Mouse (Mus musculus) right cerebral cortex, adult 2 months (tissue): Measurements from ENCODE around the gene Pip5k1b.

Source experiments
- DNase-seq, 2 experiments: peaks; one replicate each; pipeline ENCODE4 v3.0.0; 2021 to 2022; ENCODE audit warnings: low spot score in 2 of 2

Pip5k1b gene

GRCm38 (mm10) chr19:24416975-24417658, 138.6 kb downstream of the Pip5k1b start:
- no peak for DNase-seq

GRCm38 (mm10) chr19:24415778-24416621, 139.7 kb downstream of the Pip5k1b start:
- no peak for DNase-seq

GRCm38 (mm10) chr19:24408863-24409564, 146.7 kb downstream of the Pip5k1b start:
- no peak for DNase-seq

- DNase-seq: no peak
Observed at GRCm38 (mm10) chr19:24404716-24405115, 151.0 kb downstream of the Pip5k1b start.

GRCm38 (mm10) chr19:24403245-24403644, 152.4 kb downstream of the Pip5k1b start:
- DNase-seq: peak in 1 of 2 experiments; percentile 10

GRCm38 (mm10) chr19:24393920-24394319, 161.8 kb downstream of the Pip5k1b start:
- DNase-seq: no peak

GRCm38 (mm10) chr19:24391519-24392251, 164.0 kb downstream of the Pip5k1b start:
- no peak for DNase-seq

GRCm38 (mm10) chr19:24386956-24387865, 168.5 kb downstream of the Pip5k1b start:
- peak; percentile 17 to 29 for DNase-seq

- no peak for DNase-seq
Observed at GRCm38 (mm10) chr19:24378470-24378869, 177.2 kb downstream of the Pip5k1b start.

- peak in 1 of 2 experiments; percentile 27 for DNase-seq
Observed at GRCm38 (mm10) chr19:24371763-24372640, 183.7 kb downstream of the Pip5k1b start.

- DNase-seq: no peak
Observed at GRCm38 (mm10) chr19:24368419-24368818, 187.3 kb downstream of the Pip5k1b start.

- DNase-seq: peak; percentile 29 to 35
Observed at GRCm38 (mm10) chr19:24367722-24368121, 187.9 kb downstream of the Pip5k1b start.

- no peak for DNase-seq
Observed at GRCm38 (mm10) chr19:24366747-24367146, 188.9 kb downstream of the Pip5k1b start.

GRCm38 (mm10) chr19:24362626-24363321, 192.9 kb downstream of the Pip5k1b start:
- DNase-seq: no peak

GRCm38 (mm10) chr19:24359270-24359669, 196.4 kb downstream of the Pip5k1b start:
- DNase-seq: no peak

GRCm38 (mm10) chr19:24352298-24352959, 203.2 kb downstream of the Pip5k1b start:
- DNase-seq: no peak

- no peak for DNase-seq
Observed at GRCm38 (mm10) chr19:24344501-24344900, 211.2 kb downstream of the Pip5k1b start.

GRCm38 (mm10) chr19:24342786-24343185, 212.9 kb downstream of the Pip5k1b start:
- DNase-seq: no peak
